Mouse (Mus musculus) macrophage (primary cell): ENCODE data around the gene Susd6. TPM values are rescaled to one million over a fixed set of nuclear protein-coding genes. Genes with fewer than 3 reads are reported as not detected.
A peak's percentile ranks its signal among the peaks of the same experiment; 100 is the strongest.

Experiments
- H3K27ac ChIP-seq: fragments of 350-480 bp; formaldehyde crosslinking; 2 replicates; pipeline ENCODE4 v1.9.0; 2021
- H3K36me3 ChIP-seq: fragments of 350-480 bp; formaldehyde crosslinking; 2 replicates; pipeline ENCODE4 v1.9.0; 2021; ENCODE audit errors: inconsistent target
- H3K4me3 ChIP-seq: fragments of 350-480 bp; formaldehyde crosslinking; 2 replicates; pipeline ENCODE4 v1.9.0; 2021; ENCODE audit errors: inconsistent target
- H3K79me2 ChIP-seq: fragments of 350-480 bp; formaldehyde crosslinking; 2 replicates; pipeline ENCODE4 v1.9.0; 2021; ENCODE audit errors: inconsistent target
- WGBS: methylation state at CpG from one replicate; pipeline ENCODE4 v1.1.7; 2026; ENCODE audit warnings: inconsistent platforms; ENCODE audit not compliant: missing documents; 5-methylcytosine and 5-hydroxymethylcytosine counted together
- polyA plus RNA-seq: library from polyadenylated mRNA; stranded (reverse); fragments of 250-400 nt; gene quantifications from 3 replicates; pipeline ENCODE4 v1.2.4, GENCODE M21; 2018; ENCODE audit warnings: inconsistent platforms
- total RNA-seq, 78 experiments: library from RNA; depleted of rRNA; stranded (reverse); fragments of 250-400 nt; gene quantifications; 1 replicate in 9 of 78; 2 replicates in 24 of 78; 3 replicates in 43 of 78; 4 replicates in 2 of 78; pipeline ENCODE4 v1.2.4; 2018; ENCODE audit warnings: inconsistent platforms in 56 of 78

Susd6 gene
- total RNA-seq (2018; cell fraction: chromatin; rRNA removed): 100 to 1,000 TPM in 21 of 26 experiments, 10 to 100 TPM in 5; 82.5 to 344 (median 177) TPM
- total RNA-seq (2018; cell fraction: cytosol; rRNA removed): 100 to 1,000 TPM in 25 of 26 experiments, 10 to 100 TPM in 1; 98.6 to 237 (median 169) TPM
- total RNA-seq (2018; cell fraction: nucleus; rRNA removed): 100 to 1,000 TPM; 137 to 428 (median 289) TPM
- 67.3 to 91.5 TPM (median 72.0 TPM) in 3 replicates for polyA plus RNA-seq

DNA sequence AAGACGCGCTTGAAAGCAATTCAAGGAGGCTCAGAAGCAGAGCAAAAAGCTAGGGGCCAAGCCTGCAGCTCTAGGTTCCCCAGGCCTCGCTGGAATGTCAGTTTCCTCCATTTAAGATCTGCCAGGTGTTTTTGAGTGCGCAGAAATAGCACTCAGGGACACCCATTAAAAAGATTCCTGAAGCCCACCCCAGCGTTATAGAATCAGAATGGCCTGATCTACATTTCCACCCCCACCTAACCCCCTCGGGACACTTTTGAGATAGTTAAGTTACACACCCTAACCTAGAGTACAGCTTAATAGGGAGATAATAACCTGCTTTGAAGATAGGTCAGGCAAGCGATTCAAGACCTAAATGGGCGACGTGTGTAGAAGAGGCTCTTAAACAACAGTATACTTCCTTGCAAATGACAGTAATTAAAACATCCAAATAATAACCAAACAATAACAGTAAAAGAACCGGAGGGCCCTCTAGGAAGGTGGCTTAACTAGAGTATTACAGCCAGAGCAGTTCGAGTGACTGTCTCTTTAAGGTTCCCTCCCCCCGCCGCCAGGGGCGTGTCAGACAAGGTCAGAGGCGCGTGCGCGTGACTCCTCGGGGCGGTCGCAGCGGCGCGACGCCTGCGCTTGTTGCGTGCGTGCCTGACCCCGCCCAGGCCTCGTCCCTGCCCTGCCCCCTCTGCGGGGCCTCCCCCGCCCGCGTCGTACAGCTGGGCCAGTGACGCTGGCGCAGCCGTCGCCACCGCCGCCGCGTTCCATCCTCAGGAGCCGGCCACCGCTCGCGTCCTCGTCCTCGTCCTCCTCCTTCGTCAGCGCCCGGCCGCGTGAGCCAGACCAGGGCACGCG, at the start of gene Susd6:
Susd6 (plus strand) TSS at position 662 of the 846 bp plus-strand sequence.
- Histone ChIP-seq H3K4me3 (peak within 1 kb of the TSS; percentile 93), H3K79me2 (peaks cover 42% of the 10 kb centered on the region), H3K36me3 (no peaks in the 10 kb centered on the region), H3K27ac (peak within 1 kb of the TSS; percentile 89)
- 8% methylated on average over 47 of the region's 56 CpGs for WGBS

DNA sequence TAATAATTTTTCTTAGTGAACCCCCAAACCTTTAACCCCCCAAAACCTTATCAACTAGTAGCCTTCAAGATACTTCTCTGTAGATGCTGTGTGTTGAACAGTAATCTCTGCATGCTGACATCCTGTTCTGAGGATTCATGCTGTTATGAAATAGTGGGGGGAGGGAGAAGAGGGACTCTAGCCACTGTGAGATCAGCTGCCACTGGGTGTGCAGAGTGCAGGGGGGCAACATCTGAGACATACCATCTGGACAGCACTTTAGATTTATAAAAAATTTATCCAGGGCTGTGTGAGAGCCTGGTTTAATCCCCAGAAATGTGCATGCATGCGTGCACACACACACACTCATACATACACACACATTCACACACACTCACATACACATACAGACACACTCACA, 45.7 kb upstream of the Susd6 start:
- WGBS: 100% methylated on average over 1 of the region's 1 CpGs

DNA sequence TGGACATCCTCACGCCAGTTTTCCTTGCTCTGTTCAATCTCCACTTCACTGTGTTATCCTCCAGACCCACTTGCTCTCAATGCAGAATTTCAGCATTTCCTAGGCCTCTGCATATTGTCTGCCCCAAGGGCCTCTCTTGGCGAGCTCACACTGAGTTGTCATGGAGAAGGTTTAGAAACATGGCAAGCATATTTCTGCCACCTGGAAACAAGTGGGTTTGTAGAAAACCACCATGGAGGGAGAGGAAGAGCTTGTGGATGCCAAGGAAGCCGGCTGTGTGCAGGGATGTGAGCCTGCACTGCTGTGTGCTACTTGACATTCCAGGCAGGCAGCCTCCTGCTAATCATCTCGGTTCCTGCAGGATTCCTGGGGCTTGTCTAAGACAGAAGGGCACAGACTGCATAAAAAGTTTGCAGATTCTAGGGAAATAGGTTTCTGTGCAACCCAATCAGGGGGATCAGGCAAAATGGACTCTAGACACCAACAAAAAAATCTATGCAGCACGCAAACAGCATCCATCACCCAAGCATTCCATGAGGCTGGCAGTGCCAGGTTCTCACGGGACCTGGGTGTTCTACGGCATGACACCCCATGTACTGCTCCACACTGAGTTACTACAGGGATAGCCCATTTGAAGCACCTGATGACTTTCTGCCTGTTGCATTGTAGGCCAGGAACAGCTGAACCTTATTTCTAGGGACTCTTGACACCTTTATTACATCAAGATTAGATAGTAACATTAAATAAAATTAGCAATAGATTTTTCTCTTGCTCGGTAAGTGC, 44.1 kb upstream of the Susd6 start:
- Histone ChIP-seq H3K27ac (no peak overlapping the region), H3K79me2 (no peaks in the 10 kb centered on the region), H3K4me3 (no peak overlapping the region), H3K36me3 (no peaks in the 10 kb centered on the region)
- WGBS: 82% methylated on average over 7 of the region's 8 CpGs

More for the DNA sequence above, 45.7 kb upstream of the Susd6 start:
- Histone ChIP-seq H3K27ac (no peak overlapping the region), H3K79me2 (no peaks in the 10 kb centered on the region), H3K4me3 (no peak overlapping the region), H3K36me3 (no peaks in the 10 kb centered on the region)

DNA sequence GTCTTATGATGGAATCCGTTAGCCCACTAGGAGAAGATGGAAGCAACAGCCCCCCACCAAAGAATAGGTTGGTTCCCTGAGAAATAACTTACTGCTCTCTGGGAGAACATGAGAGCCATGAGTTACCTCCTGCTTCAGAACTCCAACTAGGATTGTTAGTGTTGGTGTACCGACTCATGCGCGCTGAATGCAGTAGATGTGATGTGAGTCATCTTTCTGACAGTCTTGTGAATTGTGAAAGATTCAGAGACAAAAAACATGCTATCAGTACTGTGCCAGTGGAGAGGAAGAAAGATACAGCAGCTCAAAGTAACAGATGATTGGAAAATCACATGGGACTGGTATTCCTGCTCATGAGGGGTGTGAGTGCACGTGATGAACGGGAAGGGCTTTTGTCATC, 38.8 kb upstream of the Susd6 start:
- H3K79me2 ChIP-seq: no peaks in the 10 kb centered on the region
- 88% methylated on average over 6 of the region's 6 CpGs for WGBS
- H3K36me3 ChIP-seq: no peaks in the 10 kb centered on the region
- H3K4me3 ChIP-seq: no peak overlapping the region
- H3K27ac ChIP-seq: no peak overlapping the region

DNA sequence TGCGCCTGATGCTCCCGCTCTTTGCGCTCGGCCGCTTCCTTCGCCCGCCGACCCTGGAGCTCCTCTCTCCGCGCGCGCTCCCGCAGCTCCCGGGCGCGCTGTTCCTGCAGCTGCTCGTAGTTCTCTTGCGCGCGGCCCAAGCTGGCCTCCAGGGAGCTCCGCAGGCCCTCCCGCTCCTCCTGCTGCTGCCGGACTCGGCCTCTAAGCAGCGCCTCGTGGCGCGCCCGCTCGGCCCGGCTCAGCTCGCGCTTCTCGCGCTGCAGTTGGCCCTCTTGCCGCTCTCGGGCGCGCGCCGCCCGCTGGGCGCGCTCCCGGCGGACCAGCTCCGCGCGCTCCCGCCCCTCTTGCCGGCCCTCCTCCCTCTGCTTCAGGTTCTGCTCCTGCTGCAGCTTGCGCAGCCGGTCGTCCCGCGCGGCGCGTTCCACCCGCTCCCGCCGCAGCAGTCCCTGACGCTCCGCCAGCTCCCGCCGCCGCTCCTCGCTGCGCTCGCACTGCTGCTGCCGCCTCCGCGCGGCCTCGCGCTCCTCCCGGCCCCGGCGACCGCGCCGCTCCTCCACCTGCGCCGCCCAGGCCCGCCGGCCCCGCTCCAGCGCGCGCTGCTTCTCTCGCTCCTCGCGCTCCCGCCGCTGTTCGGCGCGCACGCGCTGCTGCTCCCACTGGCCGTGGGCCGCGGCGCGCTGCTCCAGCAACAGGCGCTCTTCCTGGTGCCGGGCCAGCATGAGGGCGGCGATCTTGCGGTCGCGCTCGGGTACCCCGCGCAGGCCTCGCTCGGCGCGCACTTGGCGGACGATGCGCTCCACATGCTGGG, 32.4 kb upstream of the Susd6 start:
- H3K79me2 ChIP-seq: no peaks in the 10 kb centered on the region
- under 1% methylated on average over 120 of the region's 122 CpGs for WGBS
- no peak overlapping the region for H3K4me3 ChIP-seq
- H3K36me3 ChIP-seq: no peaks in the 10 kb centered on the region
- H3K27ac ChIP-seq: no peak overlapping the region

DNA sequence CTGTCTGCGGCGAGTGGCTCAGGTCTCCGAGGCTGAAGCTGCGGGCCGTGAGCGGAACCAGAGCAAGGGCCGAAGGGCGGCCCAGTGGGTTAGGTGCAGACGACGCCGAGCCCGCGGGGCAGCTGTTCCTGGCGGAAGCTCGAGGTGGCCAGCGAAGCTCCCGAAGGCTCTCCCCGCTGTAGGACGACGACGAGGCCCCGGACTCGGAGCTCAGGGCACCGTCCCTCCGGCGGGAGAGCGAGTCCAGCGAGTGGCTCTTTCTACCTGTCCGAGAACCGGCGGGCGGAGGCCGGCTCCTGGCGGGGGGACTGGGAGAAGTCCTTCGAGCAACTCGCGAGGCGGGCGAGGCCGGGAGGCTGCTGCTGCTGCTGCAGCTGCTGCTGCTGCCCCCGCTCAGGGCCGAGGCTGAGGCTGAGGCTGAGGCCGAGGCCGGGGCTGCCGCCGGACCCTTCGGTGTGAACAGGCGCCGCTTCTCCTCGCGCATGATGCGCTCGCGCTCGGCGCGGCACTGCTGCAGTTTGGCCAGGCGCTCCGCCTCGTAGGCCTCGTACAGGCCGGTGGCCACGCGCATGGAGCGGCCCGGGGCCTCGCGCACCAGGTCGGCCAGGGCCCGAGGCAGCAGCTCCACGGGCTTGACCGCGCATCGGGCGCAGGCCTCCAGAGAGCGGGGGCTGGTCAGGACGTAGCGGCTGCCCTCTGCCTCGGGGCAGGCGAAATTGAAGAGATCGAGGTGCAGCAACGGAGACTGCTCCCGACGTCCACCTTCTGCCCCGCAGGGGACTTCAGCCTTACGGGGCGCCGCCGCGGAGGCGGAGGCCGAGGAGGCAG, 31.5 kb upstream of the Susd6 start:
- WGBS: 4% methylated on average over 82 of the region's 92 CpGs
- Histone ChIP-seq H3K36me3 (no peaks in the 10 kb centered on the region), H3K4me3 (no peak overlapping the region), H3K27ac (no peak overlapping the region), H3K79me2 (no peaks in the 10 kb centered on the region)

DNA sequence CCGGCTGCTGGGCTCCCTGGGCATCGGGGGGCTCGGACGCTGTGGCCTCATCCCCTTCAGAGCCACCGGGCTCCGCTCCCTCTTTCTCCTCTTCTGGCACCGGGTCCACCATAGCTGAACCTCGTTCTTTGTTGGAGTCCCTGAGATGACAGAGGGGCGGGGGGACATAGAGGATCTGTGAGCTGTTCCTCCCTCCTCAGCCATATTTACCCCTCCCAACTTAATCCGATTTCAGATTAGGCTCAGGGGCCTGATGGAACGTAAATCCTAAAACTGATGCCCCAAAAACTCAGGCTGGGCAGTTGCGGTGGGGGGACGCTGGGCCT, 31.0 kb upstream of the Susd6 start:
- 15% methylated on average over 13 of the region's 13 CpGs for WGBS
- Histone ChIP-seq H3K79me2 (no peaks in the 10 kb centered on the region), H3K4me3 (no peak overlapping the region), H3K36me3 (no peaks in the 10 kb centered on the region), H3K27ac (no peak overlapping the region)

DNA sequence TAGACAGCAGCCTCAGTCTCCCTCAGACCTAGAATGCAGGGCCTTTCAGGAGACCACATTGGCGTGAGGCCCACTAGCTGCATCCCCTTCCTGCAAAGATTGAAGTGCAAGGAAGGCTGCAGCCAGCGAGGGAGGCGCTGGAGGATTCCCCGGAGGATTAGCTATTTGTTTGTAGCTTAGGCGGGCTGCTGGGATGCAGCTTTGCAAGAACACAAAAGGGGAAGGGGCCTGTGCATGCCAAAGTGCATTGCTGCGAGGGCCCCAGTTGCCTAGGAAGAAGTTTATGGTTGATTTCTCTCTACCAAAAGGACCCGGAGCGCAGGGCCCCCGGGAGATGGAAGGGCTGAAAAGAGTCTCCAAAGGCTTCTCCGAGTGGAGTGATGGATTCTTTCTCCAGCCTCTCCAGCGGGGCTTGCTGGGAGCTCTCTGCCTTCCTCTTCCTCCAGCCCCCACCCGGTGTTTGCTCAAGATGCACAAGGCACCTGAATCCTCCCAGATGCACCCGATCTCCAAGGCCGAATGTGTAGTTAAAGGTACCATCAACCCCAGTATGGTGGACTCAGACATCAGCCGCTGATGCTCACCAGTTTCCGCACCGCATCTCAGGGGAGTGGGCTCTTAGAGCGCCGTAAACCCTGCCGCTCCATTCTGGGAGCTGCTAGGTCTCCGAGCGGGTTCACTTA, 30.5 kb upstream of the Susd6 start:
- WGBS: 10% methylated on average over 22 of the region's 22 CpGs
- no peak overlapping the region for H3K4me3 ChIP-seq

DNA sequence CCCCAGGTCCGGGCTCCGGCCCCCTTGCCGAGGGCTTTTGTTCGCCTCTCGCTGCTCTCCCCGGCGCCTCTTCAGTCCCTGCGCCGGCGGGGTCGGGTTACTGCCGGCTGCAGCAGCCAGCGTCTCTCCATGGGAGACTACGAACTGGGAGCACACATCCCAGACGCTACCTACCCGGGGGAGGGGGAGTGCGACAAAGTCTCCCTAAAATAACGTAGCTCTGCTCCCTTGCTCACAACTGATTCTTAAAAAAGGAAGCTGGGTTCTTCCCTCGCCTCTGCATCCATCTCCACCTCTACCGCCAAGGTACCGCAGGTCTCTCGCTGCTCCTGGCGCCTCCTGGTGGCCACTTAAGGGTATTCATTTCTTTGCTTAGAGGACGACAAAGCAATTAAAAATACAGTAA, 29.9 kb upstream of the Susd6 start, which contains the start of gene Ccdc177:
Ccdc177 (minus strand) TSS at position 292 of the 406 bp plus-strand sequence.
- WGBS: 1% methylated on average over 23 of the region's 24 CpGs
- no peak within 1 kb of the TSS for H3K4me3 ChIP-seq

More for the DNA sequence above, 30.5 kb upstream of the Susd6 start:
- Histone ChIP-seq H3K79me2 (no peaks in the 10 kb centered on the region), H3K27ac (no peak overlapping the region), H3K36me3 (no peaks in the 10 kb centered on the region)

DNA sequence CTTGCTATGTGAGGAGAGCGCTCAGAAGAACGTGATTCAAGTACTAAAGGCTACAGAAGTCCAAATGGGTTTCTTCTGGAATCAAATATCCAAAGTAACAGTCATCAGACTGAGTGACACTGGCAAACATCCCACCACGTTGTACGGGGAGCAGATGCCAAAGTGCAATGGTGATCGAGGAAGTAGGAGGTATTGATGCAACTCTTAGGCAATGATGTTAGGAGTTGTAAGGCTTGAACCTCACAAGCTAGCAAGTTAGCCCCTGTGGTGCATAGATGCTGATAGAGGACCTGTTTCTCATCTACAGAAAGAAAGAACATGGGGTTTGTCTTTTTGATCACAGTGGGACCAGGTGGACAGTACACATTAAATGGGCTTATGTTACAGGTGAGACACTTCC, 27.3 kb upstream of the Susd6 start:
- no peaks in the 10 kb centered on the region for H3K79me2 ChIP-seq
- WGBS: 43% methylated on average over 5 of the region's 5 CpGs
- H3K4me3 ChIP-seq: no peak overlapping the region
- H3K27ac ChIP-seq: no peak overlapping the region
- no peaks in the 10 kb centered on the region for H3K36me3 ChIP-seq

More for the DNA sequence above, 29.9 kb upstream of the Susd6 start, which contains the start of gene Ccdc177:
- Histone ChIP-seq H3K27ac (no peak within 1 kb of the TSS), H3K79me2 (no peaks in the 10 kb centered on the region), H3K36me3 (no peaks in the 10 kb centered on the region)

DNA sequence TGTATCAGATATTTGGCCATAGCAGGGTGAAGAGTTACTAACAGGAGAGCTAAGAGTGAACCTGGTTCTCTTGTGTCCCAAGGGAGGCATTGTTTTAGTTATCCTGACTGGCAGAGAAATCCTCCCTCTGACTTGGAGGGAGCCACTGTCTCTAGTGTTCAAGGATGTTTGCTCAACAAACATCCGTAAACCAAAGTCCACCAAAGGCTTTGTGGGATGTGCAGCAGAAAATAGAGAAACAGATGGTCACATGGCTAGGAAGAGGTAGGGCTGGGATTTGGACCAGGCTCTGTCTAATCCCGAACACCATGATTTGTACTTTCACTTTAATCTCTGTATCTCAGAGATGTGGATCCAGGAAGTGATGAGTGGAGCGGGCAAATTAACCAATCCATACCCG, 26.2 kb upstream of the Susd6 start:
- Histone ChIP-seq H3K79me2 (no peaks in the 10 kb centered on the region), H3K27ac (no peak overlapping the region), H3K36me3 (no peaks in the 10 kb centered on the region), H3K4me3 (no peak overlapping the region)
- whole genome bisulfite sequencing: 75% methylated on average over 4 of the region's 4 CpGs

DNA sequence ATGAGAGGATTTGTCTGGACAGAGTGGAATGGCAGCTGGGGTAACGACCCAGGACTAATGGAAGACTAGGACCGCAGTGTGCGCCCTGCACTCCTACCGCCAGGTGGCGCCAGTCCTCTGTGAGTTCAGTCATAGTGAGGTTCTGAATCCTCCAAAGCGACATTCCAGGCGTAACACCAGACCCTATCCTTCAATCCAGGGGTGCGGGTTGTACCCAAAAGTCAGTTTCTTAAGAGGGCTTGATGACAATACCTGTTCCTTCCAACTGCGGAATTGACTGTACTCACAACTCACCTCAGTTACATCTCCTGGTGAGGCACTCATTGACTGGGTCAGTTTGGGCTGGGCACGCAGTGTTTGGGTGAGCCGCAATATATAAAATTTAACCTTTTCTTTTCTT, 20.6 kb upstream of the Susd6 start:
- 14% methylated on average over 11 of the region's 11 CpGs for WGBS
- Histone ChIP-seq H3K79me2 (no peaks in the 10 kb centered on the region), H3K4me3 (no peak overlapping the region), H3K36me3 (no peaks in the 10 kb centered on the region), H3K27ac (no peak overlapping the region)

DNA sequence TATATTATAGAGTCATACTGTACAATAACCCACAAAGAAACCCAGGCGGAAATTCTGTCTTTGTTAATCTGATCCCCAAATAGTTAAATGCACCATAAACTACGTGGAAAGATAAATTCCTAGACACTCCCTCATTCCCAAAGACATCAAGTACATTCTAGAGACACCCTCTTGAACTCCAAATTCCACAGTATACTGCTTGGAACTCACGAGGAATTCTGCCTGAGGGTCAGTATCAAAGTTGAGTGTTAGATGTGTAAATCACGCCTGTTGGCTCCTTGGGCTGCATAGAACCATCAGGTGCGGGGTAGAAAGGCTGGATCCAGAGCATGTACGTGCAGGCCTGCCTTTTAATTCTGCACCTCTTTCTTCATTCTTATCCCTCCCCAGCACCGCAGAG, 15.5 kb upstream of the Susd6 start:
- Histone ChIP-seq H3K79me2 (no peaks in the 10 kb centered on the region), H3K4me3 (no peak overlapping the region), H3K36me3 (no peaks in the 10 kb centered on the region), H3K27ac (no peak overlapping the region)
- WGBS: 96% methylated on average over 5 of the region's 7 CpGs
